Mouse (Mus musculus): ENCODE results near the gene 4930447C04Rik. TPM values are rescaled to one million over a fixed set of nuclear protein-coding genes. Genes with fewer than 3 reads are reported as not detected.

Gene 4930447C04Rik
- polyA plus RNA-seq, 1 experiment, result not detected

- TF ChIP-seq MYOG (IDR thresholded peaks at IDR 0.05; ENCODE audit: control insufficient read depth, extremely low read depth, insufficient read length) (no peak), USF1 (IDR thresholded peaks at IDR 0.05; ENCODE audit: low read depth) (no peak), MYOD1 (IDR thresholded peaks at IDR 0.05; ENCODE audit: control insufficient read depth, insufficient read length, low read depth) (no peak)
- no peak overlapping the region for H3ac ChIP-seq (ENCODE audit: control insufficient read depth, insufficient read length, low read depth)
- no peaks in the 10 kb centered on the region for H3K79me3 ChIP-seq (ENCODE audit: low read depth)
- no peak overlapping the region for H3K4me3 ChIP-seq (ENCODE audit: insufficient read depth, poor library complexity, severe bottlenecking)
- H3K79me2 ChIP-seq (ENCODE audit: control insufficient read depth, insufficient read depth), result no peaks in the 10 kb centered on the region
- no peaks in the 10 kb centered on the region for H3K36me3 ChIP-seq (ENCODE audit: control insufficient read depth, insufficient read depth)
- peaks cover 38% of the 10 kb centered on the region for H3K27me3 ChIP-seq (ENCODE audit: control insufficient read depth, insufficient read depth, insufficient read length)
These were observed 6.2 kb upstream of the 4930447C04Rik start for GRCm38 (mm10) chr12:72946805-72947204.

GRCm38 (mm10) chr12:72946064-72946395 lies 5.5 kb upstream of the 4930447C04Rik start:
- Histone ChIP-seq H3K79me3 (ENCODE audit: low read depth) (no peaks in the 10 kb centered on the region), H3K4me3 (ENCODE audit: insufficient read depth, poor library complexity, severe bottlenecking) (no peak overlapping the region), H3ac (ENCODE audit: control insufficient read depth, insufficient read length, low read depth) (no peak overlapping the region), H3K36me3 (ENCODE audit: control insufficient read depth, insufficient read depth) (no peaks in the 10 kb centered on the region), H3K79me2 (ENCODE audit: control insufficient read depth, insufficient read depth) (no peaks in the 10 kb centered on the region), H3K27me3 (ENCODE audit: control insufficient read depth, insufficient read depth, insufficient read length) (peaks cover 45% of the 10 kb centered on the region)
- no peak for TF ChIP-seq USF1 (IDR thresholded peaks at IDR 0.05; ENCODE audit: low read depth)
- no peak for TF ChIP-seq MYOD1 (IDR thresholded peaks at IDR 0.05; ENCODE audit: control insufficient read depth, insufficient read length, low read depth)
- TF ChIP-seq MAX (IDR thresholded peaks at IDR 0.05), result no peak
- TF ChIP-seq MYOG (IDR thresholded peaks at IDR 0.05; ENCODE audit: control insufficient read depth, extremely low read depth, insufficient read length), result no peak
- TF ChIP-seq CTCF (IDR thresholded peaks at IDR 0.05; ENCODE audit: control insufficient read depth, insufficient read depth, insufficient read length), result no peak

DNA sequence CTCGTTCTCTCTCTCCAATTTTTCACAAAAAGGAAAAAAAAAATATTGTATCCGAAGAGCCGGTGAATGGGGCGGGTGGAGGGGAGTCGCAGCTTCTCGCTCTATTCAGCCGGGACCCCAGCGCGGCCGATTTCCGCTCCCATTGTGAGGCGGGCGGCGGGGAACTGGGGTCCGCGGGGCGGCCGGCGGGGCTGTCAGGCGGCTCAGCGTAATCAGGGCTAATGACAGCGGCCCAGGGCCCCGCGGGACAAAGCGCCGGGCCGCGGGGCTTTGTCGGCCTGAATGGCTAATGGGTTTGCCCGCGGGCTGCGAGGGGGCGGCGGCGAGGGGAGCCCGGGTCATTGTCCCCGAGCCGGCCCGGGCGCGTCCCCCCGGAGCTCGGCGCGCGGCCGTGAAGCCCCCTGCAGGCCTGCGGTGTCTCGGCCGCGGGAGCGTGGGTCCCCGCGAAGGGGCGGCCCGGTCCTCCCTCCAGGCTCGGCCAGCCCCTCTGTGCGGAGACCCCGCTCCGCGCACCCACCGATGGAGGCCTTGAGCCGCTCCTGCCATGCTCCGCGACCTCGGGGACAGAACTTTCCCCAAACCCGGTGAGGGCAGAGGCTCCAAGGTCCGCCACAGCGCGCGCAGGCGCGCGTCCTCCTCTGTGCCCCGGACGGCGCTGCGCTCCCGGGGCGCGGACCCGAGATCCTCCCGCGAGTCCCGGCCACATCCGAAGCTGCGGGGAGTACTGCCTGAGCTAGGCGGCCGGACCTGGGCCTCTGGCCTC lies 4.9 kb upstream of the 4930447C04Rik start:
- Histone ChIP-seq H3ac (ENCODE audit: control insufficient read depth, insufficient read length, low read depth) (no peak overlapping the region), H3K4me3 (ENCODE audit: insufficient read depth, poor library complexity, severe bottlenecking) (no peak overlapping the region), H3K36me3 (ENCODE audit: control insufficient read depth, insufficient read depth) (no peaks in the 10 kb centered on the region), H3K79me3 (ENCODE audit: low read depth) (no peaks in the 10 kb centered on the region), H3K27me3 (ENCODE audit: control insufficient read depth, insufficient read depth, insufficient read length) (peaks cover 49% of the 10 kb centered on the region), H3K79me2 (ENCODE audit: control insufficient read depth, insufficient read depth) (no peaks in the 10 kb centered on the region)
- no peak for TF ChIP-seq CEBPB (IDR thresholded peaks at IDR 0.05; ENCODE audit: low read depth)
- TF ChIP-seq MAX (IDR thresholded peaks at IDR 0.05), result no peak
- no peak for TF ChIP-seq FOSL1 (IDR thresholded peaks at IDR 0.05; ENCODE audit: insufficient read depth, low read length, poor library complexity, severe bottlenecking)
- TF ChIP-seq CTCF (IDR thresholded peaks at IDR 0.05; ENCODE audit: control insufficient read depth, insufficient read depth, insufficient read length), result no peak
- TF ChIP-seq MYOD1 (IDR thresholded peaks at IDR 0.05; ENCODE audit: control insufficient read depth, insufficient read length, low read depth), result no peak
- no peak for TF ChIP-seq MYOG (IDR thresholded peaks at IDR 0.05; ENCODE audit: control insufficient read depth, extremely low read depth, insufficient read length)
- TF ChIP-seq USF1 (IDR thresholded peaks at IDR 0.05; ENCODE audit: low read depth), result no peak

- Histone ChIP-seq H3K79me3 (ENCODE audit: low read depth) (no peaks in the 10 kb centered on the region), H3K27me3 (ENCODE audit: control insufficient read depth, insufficient read depth, insufficient read length) (peaks cover 55% of the 10 kb centered on the region), H3K4me3 (ENCODE audit: insufficient read depth, poor library complexity, severe bottlenecking) (no peak overlapping the region), H3K36me3 (ENCODE audit: control insufficient read depth, insufficient read depth) (no peaks in the 10 kb centered on the region), H3ac (ENCODE audit: control insufficient read depth, insufficient read length, low read depth) (no peak overlapping the region), H3K79me2 (ENCODE audit: control insufficient read depth, insufficient read depth) (no peaks in the 10 kb centered on the region)
- TF ChIP-seq FOSL1 (IDR thresholded peaks at IDR 0.05; ENCODE audit: insufficient read depth, low read length, poor library complexity, severe bottlenecking) (no peak), MAX (IDR thresholded peaks at IDR 0.05) (no peak), CEBPB (IDR thresholded peaks at IDR 0.05; ENCODE audit: low read depth) (no peak), USF1 (IDR thresholded peaks at IDR 0.05; ENCODE audit: low read depth) (no peak), CTCF (IDR thresholded peaks at IDR 0.05; ENCODE audit: control insufficient read depth, insufficient read depth, insufficient read length) (no peak), MYOD1 (IDR thresholded peaks at IDR 0.05; ENCODE audit: control insufficient read depth, insufficient read length, low read depth) (no peak), MYOG (IDR thresholded peaks at IDR 0.05; ENCODE audit: control insufficient read depth, extremely low read depth, insufficient read length) (no peak)
These were observed 4.0 kb upstream of the 4930447C04Rik start for GRCm38 (mm10) chr12:72944411-72945225.

GRCm38 (mm10) chr12:72943574-72944110 lies 3.1 kb upstream of the 4930447C04Rik start:
- Histone ChIP-seq H3K36me3 (ENCODE audit: control insufficient read depth, insufficient read depth) (no peaks in the 10 kb centered on the region), H3ac (ENCODE audit: control insufficient read depth, insufficient read length, low read depth) (no peak overlapping the region), H3K4me3 (ENCODE audit: insufficient read depth, poor library complexity, severe bottlenecking) (no peak overlapping the region), H3K79me3 (ENCODE audit: low read depth) (no peaks in the 10 kb centered on the region), H3K27me3 (ENCODE audit: control insufficient read depth, insufficient read depth, insufficient read length) (peaks cover 64% of the 10 kb centered on the region), H3K79me2 (ENCODE audit: control insufficient read depth, insufficient read depth) (no peaks in the 10 kb centered on the region)
- no peak for TF ChIP-seq FOSL1 (IDR thresholded peaks at IDR 0.05; ENCODE audit: insufficient read depth, low read length, poor library complexity, severe bottlenecking)
- no peak for TF ChIP-seq USF1 (IDR thresholded peaks at IDR 0.05; ENCODE audit: low read depth)
- no peak for TF ChIP-seq MAX (IDR thresholded peaks at IDR 0.05)
- no peak for TF ChIP-seq CEBPB (IDR thresholded peaks at IDR 0.05; ENCODE audit: low read depth)
- no peak for TF ChIP-seq MYOG (IDR thresholded peaks at IDR 0.05; ENCODE audit: control insufficient read depth, extremely low read depth, insufficient read length)
